Mouse (Mus musculus) midbrain, embryonic 10.5 days (tissue): ENCODE results near the gene Kcnip3. TPM values are rescaled to one million over a fixed set of nuclear protein-coding genes. Genes with fewer than 3 reads are reported as not detected.
A peak's percentile ranks its signal among the peaks of the same experiment; 100 is the strongest.

Experiments used
- DNase-seq: peaks from one replicate; pipeline ENCODE4 v3.0.0-alpha.2; 2017; ENCODE audit warnings: low spot score
- H3K27ac ChIP-seq: fragments of 300-500 bp; sonication (generic); replicated peaks from 2 replicates; pipeline ENCODE4 v1.5.1; 2016; ENCODE audit warnings: mild to moderate bottlenecking
- H3K27me3 ChIP-seq: fragments of 300-500 bp; sonication (generic); 2 replicates; pipeline ENCODE4 v1.6.1; 2016; ENCODE audit warnings: low read depth, mild to moderate bottlenecking; ENCODE audit not compliant: poor library complexity, severe bottlenecking
- H3K36me3 ChIP-seq: fragments of 300-500 bp; sonication (generic); 2 replicates; pipeline ENCODE4 v1.6.1; 2016; ENCODE audit warnings: mild to moderate bottlenecking, moderate library complexity
- H3K4me1 ChIP-seq: fragments of 300-500 bp; sonication (generic); 2 replicates; pipeline ENCODE4 v1.6.1; 2016
- H3K4me3 ChIP-seq: fragments of 300-500 bp; sonication (generic); 2 replicates; pipeline ENCODE4 v1.5.1; 2016; ENCODE audit warnings: mild to moderate bottlenecking, moderate library complexity
- H3K9me3 ChIP-seq: fragments of 300-500 bp; sonication (generic); replicated peaks from 2 replicates; pipeline ENCODE4 v1.6.1; 2016; ENCODE audit warnings: mild to moderate bottlenecking
- WGBS: fragments of 180-500 bp; shearing (Covaris S2); methylation state at CpG from one replicate; pipeline ENCODE4 v1.1.7; 2016; 5-methylcytosine and 5-hydroxymethylcytosine counted together
- polyA plus RNA-seq: library from polyadenylated mRNA; unstranded; fragments of >200 nt; fragmentation: Nextera tagmentation; extraction: Ambion mirVana; gene quantifications from 2 replicates; pipeline ENCODE4 v1.2.1, GENCODE M21; 2016

Gene Kcnip3
- polyA plus RNA-seq, 1 experiment from 2014 or later: 1.8 TPM

DNA sequence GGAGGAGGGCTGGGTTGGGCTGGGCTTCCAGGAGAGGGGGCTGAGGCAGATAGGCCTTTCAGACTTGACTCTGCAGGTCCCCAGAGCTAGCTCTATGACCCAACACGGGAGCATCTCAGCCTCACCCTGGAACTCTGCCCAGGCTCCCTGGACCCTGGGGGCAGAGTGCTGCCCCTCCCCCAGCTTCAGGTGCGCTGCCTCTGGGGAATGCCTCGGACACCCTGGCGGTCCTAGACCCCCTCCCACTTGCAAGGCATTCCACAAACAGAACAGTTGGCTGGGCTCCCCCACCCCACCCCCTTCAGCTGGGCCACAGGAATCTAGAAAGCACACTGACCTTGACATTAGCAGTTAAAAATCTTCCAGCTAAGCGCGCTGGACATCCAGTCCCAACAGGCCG, 72.2 kb downstream of the Kcnip3 start:
- no peak overlapping the region for H3K27ac ChIP-seq
- no peaks in the 10 kb centered on the region for H3K9me3 ChIP-seq
- no peak for DNase-seq
- no peak overlapping the region for H3K4me3 ChIP-seq
- WGBS: 56% methylated on average over 7 of the region's 7 CpGs
- peaks cover 26% of the 10 kb centered on the region for H3K27me3 ChIP-seq
- H3K4me1 ChIP-seq: peaks cover 3% of the 10 kb centered on the region
- H3K36me3 ChIP-seq: no peaks in the 10 kb centered on the region

DNA sequence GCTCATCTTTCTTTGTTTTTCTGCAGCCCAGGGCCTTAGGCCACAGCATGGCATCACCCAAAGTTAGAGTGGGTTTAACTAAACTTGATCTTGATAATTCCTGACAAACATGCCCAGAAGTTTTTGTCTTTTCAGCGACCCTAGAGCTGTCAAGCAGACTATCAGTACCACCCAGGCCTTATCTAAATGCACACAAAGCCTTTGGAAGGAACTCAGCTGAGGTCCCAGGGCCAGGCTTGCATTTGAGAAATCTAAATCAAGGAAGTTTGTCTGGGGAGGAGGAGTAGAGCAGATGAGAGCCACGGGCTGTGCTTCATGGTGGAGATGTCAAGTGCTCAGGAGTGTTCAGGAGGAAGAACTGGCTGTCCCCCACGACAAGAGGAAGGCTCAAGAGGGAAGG, 75.0 kb downstream of the Kcnip3 start:
- no peak for DNase-seq
- H3K9me3 ChIP-seq: no peaks in the 10 kb centered on the region
- H3K27me3 ChIP-seq: peaks cover 19% of the 10 kb centered on the region
- H3K4me3 ChIP-seq: no peak overlapping the region
- WGBS: 54% methylated on average over 3 of the region's 3 CpGs
- no peak overlapping the region for H3K27ac ChIP-seq
- no peaks in the 10 kb centered on the region for H3K36me3 ChIP-seq
- H3K4me1 ChIP-seq: peaks cover 22% of the 10 kb centered on the region

DNA sequence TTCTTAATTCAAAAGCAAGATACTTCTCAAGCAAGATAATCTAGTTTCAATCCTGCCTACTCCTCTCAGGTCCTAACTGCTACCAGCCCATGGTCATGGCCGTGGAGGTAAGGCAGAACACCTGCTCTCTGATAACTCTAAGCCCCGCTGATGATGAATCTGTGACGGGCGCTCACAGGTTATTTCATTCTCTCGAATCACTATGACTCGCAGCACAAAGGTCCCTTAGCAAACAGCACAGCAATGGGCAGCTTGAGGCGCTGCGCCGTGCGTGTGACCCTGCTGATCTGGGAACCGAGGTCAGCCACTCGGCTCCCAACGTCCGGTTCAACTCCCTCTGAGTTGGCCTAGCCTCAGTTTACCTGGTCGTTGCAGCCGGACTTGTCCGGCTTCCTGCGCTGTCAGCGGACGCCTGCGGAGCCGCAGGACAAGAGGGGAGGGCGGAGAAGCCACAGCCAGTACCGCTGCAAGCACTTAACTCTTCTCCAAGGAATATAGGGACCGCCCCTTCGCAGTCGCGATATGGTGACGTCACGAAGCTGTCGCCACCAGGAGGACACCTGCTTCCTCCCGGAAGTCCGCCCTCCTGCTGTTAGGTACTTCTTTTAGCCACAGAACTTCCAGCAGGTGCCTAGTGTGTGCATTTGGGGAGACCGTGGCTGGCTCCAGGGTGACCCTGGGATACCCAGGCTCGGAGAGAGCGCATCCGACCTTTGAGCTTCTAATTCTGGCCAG, 77.7 kb downstream of the Kcnip3 start, which contains the start of gene Fahd2a:
Gene Fahd2a, minus strand, starts transcription at position 511 of the 735 bp plus-strand sequence.
- WGBS: 4% methylated on average over 37 of the region's 37 CpGs
- H3K27ac ChIP-seq: peak within 1 kb of the TSS; percentile 85
- DNase-seq: peak; percentile 87

DNA sequence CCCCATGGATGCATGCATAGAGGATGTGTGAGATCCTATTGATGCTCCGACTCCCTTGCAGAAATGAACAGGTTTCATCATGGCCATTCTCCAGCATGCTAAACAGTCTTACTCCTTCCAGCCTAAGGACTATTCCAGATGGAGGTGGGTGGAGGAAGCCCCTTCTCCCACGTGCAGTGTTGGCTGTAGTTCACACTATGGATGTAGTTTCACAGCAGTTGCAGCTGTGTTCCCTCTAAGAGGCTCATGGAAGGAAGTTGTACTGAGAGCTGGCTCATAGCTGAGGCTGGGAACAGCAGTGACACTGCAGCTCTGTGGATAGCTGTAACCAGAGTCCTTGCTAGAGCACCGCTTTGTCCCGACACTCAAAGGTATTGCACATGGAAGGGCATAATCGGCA, 84.2 kb downstream of the Kcnip3 start:
- Histone ChIP-seq H3K27me3 (no peaks in the 10 kb centered on the region), H3K4me3 (no peak overlapping the region), H3K9me3 (no peaks in the 10 kb centered on the region), H3K27ac (no peak overlapping the region), H3K36me3 (peaks cover 56% of the 10 kb centered on the region), H3K4me1 (no peaks in the 10 kb centered on the region)
- DNase-seq: no peak
- 92% methylated on average over 5 of the region's 5 CpGs for WGBS

More for the DNA sequence above, 77.7 kb downstream of the Kcnip3 start, which contains the start of gene Fahd2a:
- H3K4me3 ChIP-seq: peak within 1 kb of the TSS; percentile 87
- peaks cover 10% of the 10 kb centered on the region; the same call in 1 of the 2 replicates for H3K36me3 ChIP-seq
- no peaks in the 10 kb centered on the region for H3K9me3 ChIP-seq
- peaks cover 22% of the 10 kb centered on the region for H3K4me1 ChIP-seq
- no peaks in the 10 kb centered on the region for H3K27me3 ChIP-seq

DNA sequence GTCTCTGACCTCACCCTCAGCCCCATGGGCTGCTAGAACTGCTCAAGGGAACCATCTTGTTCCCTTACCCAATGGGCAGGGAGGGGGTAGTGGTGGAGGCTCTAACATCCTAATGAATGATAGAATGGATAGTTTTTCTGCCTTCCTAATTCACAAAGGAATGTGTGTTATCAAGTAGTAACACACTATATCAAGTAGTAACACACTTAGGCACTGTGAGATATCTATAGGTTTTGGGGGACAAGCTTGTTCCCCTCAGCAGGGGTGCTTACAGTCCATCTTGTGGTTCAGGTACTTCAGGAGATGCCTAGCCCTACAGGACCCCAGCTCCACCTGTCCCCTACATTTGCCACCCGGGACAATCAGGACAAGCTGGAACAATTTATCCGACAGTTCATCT, 86.3 kb downstream of the Kcnip3 start:
- no peak for DNase-seq
- H3K4me1 ChIP-seq: no peaks in the 10 kb centered on the region
- 100% methylated on average over 2 of the region's 2 CpGs for WGBS
- H3K4me3 ChIP-seq: no peak overlapping the region
- no peaks in the 10 kb centered on the region for H3K9me3 ChIP-seq
- no peaks in the 10 kb centered on the region for H3K27me3 ChIP-seq
- no peak overlapping the region for H3K27ac ChIP-seq
- peaks cover 55% of the 10 kb centered on the region for H3K36me3 ChIP-seq

DNA sequence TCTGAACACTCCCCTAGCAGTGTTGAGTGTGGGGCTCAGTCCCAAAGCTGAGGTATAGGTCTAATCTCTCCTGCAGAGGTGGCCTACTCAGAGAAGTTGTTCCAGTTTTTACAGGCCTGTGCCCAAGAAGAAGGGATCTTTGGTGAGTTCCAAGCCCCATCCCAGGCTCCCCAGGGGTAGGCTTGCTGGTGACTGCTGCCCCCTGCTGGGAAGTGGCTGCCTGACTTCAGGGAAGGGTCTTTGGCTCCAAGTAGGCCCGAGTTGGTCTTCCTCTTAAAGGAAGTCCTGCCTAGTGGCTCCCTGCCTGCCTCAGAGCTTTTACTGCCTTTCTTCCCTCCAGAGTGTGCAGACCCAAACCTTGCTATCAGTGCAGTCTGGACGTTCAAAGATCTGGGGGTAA, 86.8 kb downstream of the Kcnip3 start:
- H3K36me3 ChIP-seq: peaks cover 50% of the 10 kb centered on the region
- DNase-seq: peak; percentile 42
- H3K27me3 ChIP-seq: no peaks in the 10 kb centered on the region
- H3K4me3 ChIP-seq: no peak overlapping the region
- H3K27ac ChIP-seq: no peak overlapping the region
- 45% methylated on average over 2 of the region's 2 CpGs for WGBS
- H3K9me3 ChIP-seq: no peaks in the 10 kb centered on the region
- no peaks in the 10 kb centered on the region for H3K4me1 ChIP-seq

DNA sequence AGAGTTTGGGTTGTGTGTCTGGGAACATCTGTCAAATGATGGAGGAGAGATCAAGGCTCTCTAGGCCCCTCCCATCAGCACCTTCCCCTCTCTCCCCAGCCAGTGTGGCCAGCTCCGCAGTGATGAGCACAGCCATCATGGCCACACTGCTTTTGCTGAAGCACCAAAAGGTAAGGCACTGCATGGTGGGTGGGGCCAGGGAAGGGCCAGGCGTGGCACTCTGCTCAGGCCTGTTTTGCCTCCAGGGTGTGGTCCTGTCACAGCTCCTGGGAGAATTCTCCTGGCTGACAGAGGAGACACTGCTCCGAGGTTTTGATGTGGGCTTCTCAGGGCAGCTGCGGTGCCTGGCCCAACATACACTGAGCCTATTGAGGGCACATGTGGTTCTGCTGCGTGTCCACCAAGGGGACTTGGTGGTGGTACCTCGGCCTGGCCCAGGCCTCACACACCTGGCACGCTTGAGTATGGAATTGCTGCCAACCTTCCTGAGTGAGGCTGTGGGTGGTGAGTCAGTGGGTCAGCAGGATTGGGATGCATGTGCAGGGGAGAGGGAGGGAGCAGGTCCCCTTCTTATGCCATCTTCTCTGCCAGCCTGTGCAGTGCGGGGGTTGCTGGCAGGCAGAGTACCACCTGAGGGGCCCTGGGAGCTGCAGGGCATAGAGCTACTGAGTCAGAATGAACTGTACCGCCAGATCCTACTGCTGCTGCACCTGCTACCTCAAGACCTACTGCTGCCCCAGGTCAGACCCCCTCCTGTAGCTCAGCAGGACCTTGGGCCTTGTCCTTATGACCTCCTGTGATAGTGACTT, 88.2 kb downstream of the Kcnip3 start:
- H3K27ac ChIP-seq: no peak overlapping the region
- 88% methylated on average over 9 of the region's 9 CpGs for WGBS
- H3K4me1 ChIP-seq: no peaks in the 10 kb centered on the region
- peaks cover 46% of the 10 kb centered on the region for H3K36me3 ChIP-seq
- no peak overlapping the region for H3K4me3 ChIP-seq
- H3K27me3 ChIP-seq: no peaks in the 10 kb centered on the region
- no peaks in the 10 kb centered on the region for H3K9me3 ChIP-seq
- DNase-seq: no peak

DNA sequence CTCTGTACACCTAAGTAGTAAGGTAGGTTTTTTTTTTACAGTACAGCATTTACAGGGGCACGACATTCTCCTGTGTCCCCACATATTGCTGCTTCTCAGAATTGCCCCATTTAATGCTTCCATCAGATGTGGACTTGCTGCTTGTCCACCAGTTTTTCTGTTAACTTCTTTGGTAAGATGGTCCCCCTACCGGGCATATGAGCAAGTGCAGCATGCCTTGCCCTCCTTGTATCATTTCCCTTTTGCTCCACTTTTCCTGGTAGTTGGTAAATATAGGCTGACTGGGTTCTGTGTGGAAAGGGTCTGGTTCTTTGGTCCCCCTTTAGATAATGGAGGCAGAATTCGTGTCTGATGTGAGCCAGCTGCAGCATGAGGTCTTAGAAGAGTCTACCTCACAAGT, 91.7 kb downstream of the Kcnip3 start:
- Histone ChIP-seq H3K4me3 (no peak overlapping the region), H3K27me3 (no peaks in the 10 kb centered on the region), H3K36me3 (peaks cover 12% of the 10 kb centered on the region), H3K4me1 (no peaks in the 10 kb centered on the region), H3K27ac (no peak overlapping the region), H3K9me3 (no peaks in the 10 kb centered on the region)
- peak; percentile 31 for DNase-seq
- 24% methylated on average over 3 of the region's 3 CpGs for WGBS

DNA sequence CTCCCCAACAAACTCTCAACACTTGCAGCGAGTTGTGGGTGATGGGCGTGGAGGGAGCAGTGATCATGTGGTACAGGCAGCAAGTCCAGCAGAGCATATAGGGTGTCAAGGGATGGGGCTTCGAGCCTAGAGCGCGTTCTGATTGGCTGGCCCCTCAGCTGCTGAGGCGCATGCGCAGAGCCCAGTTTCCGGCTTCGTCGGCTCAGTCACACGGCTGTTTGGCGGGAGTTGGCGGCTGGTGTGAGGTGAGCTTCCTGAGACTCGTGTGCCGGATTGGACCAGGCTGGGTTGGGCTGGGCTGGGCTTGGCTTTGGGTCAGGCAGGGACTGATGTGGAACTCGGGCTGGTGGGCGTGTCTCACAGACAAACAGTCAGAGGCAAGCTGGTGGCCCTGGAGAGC, 96.9 kb downstream of the Kcnip3 start, which contains the start of gene Gpat2:
Gene Gpat2, plus strand, starts transcription at position 223 of the 400 bp plus-strand sequence.
- Histone ChIP-seq H3K36me3 (no peaks in the 10 kb centered on the region), H3K4me3 (no peak within 1 kb of the TSS), H3K9me3 (no peaks in the 10 kb centered on the region), H3K27me3 (no peaks in the 10 kb centered on the region), H3K4me1 (no peaks in the 10 kb centered on the region), H3K27ac (no peak within 1 kb of the TSS)
- WGBS: 88% methylated on average over 17 of the region's 17 CpGs
- DNase-seq: no peak

DNA sequence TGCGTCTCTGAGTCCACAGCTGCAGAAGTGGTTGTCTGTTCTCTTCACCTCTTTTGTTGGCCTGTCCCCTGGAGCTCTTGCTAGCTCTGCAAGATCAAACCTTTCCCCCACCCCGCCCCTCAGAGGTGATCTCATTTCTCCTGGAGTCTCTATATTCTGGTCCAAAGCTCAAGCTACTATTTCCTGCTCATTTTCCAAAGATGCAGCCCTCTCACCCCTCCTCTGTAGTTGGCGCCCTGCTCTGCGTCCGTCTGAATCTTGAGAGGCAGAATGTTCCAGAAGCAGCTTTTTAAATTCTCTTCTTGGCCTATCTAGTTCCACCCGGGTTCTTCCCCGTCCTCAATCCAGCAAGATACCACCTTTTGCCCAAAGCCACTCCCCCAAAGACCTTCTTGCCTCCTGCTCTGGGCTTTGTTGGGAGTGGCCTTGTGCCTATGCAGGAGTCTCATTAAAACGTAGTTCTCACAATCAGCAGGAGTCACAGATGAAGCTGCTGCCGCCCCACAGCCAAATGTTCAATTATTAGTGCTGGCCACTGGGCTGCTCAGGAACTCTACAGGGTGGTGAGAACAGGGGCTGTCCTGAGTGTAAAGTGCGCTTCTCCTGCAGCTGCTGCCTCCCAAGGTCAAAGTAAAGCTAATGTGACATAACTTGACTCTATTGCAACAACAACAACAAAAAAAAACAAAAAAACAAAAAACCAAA, 103.5 kb downstream of the Kcnip3 start:
- DNase-seq: no peak
- Histone ChIP-seq H3K4me3 (no peak overlapping the region), H3K4me1 (peaks cover 4% of the 10 kb centered on the region; the same call in 1 of the 2 replicates), H3K27me3 (no peaks in the 10 kb centered on the region), H3K27ac (no peak overlapping the region), H3K9me3 (no peaks in the 10 kb centered on the region), H3K36me3 (no peaks in the 10 kb centered on the region)
- whole genome bisulfite sequencing: 81% methylated on average over 10 of the region's 10 CpGs

DNA sequence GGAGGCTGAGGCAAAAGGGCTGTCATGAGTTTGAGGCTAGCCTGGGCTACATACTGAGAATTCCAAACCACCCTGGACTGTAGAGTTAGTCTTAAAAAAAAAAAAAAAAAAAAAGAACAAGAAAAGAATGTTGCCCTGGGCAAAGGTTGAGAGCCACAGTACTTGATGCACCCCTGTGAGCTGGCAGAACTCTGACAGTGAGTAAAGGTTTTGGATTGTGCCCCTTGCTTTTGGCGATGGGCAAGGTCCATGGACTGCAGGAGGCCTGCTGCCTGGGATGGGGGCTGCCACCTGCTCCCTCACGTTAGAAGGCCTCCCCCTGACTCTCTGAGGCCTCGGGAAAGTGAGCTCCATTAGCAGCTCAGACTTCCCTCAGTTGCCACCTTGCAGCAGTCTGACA, 105.2 kb downstream of the Kcnip3 start:
- Histone ChIP-seq H3K27ac (no peak overlapping the region), H3K9me3 (no peaks in the 10 kb centered on the region), H3K4me3 (no peak overlapping the region), H3K4me1 (peaks cover 4% of the 10 kb centered on the region; the same call in 1 of the 2 replicates), H3K27me3 (no peaks in the 10 kb centered on the region), H3K36me3 (no peaks in the 10 kb centered on the region)
- DNase-seq: no peak
- 51% methylated on average over 3 of the region's 3 CpGs for WGBS

DNA sequence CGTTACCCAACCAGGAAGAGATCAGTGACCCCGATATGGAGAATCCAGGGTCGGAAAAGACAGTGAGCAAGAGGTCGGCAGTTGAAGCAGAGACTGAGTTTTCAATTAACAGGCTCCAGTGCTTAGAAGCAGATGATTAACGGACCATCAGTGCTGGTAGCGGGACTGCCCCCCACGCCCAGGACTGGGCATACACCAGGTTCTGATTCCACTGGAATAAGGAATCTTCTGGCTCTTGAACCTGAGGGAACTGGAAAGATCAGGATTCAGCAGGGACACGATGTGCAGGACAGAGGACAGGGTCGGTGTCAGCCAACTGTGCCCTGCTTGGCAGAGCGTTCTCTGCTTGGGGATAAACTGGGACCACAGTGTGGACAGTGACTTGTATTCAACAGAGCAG, 106.1 kb downstream of the Kcnip3 start:
- WGBS: 80% methylated on average over 10 of the region's 10 CpGs
- no peak for DNase-seq
- H3K36me3 ChIP-seq: no peaks in the 10 kb centered on the region
- peaks cover 4% of the 10 kb centered on the region; the same call in 1 of the 2 replicates for H3K4me1 ChIP-seq
- H3K27ac ChIP-seq: no peak overlapping the region
- H3K27me3 ChIP-seq: no peaks in the 10 kb centered on the region
- no peaks in the 10 kb centered on the region for H3K9me3 ChIP-seq
- no peak overlapping the region for H3K4me3 ChIP-seq
